Mouse (Mus musculus) G1E (cell line): ENCODE measurements around the gene Fgfr2. TPM values are rescaled to one million over a fixed set of nuclear protein-coding genes. Genes with fewer than 3 reads are reported as not detected.
"Not testable (repeated sequence)": the region's sequence is repeated elsewhere in the genome, so short reads cannot be mapped to it uniquely, and the experiment has no call there.

Experiments used
- ATAC-seq: 2 replicates; pipeline ENCODE4 v1.8.0; 2016; ENCODE audit warnings: mild to moderate bottlenecking; ENCODE audit not compliant: insufficient number of reproducible peaks, poor library complexity, low FRiP score, severe bottlenecking; ENCODE audit errors: extremely low read depth
- DNase-seq: peaks from one replicate; pipeline ENCODE4 v3.0.0; 2012; ENCODE audit warnings: low spot score
- H3K27me3 ChIP-seq: 2 replicates; pipeline ENCODE4 v1.6.1; 2012; ENCODE audit warnings: mild to moderate bottlenecking, low read length, inconsistent platforms; ENCODE audit not compliant: insufficient read depth
- H3K36me3 ChIP-seq: replicated peaks from 2 replicates; pipeline ENCODE3; 2012; ENCODE audit warnings: mild to moderate bottlenecking, inconsistent platforms
- H3K4me1 ChIP-seq: 2 replicates; pipeline ENCODE4 v1.6.1; 2012; ENCODE audit warnings: low read depth, low read length, inconsistent platforms, mixed read lengths; ENCODE audit not compliant: insufficient read depth
- H3K4me3 ChIP-seq: 2 replicates; pipeline ENCODE4 v1.5.1; 2012; ENCODE audit warnings: low read depth, mild to moderate bottlenecking, inconsistent platforms, low read length, moderate library complexity, mixed read lengths
- H3K9me3 ChIP-seq: replicated peaks from 2 replicates; pipeline ENCODE4 v1.6.1; 2012; ENCODE audit warnings: inconsistent platforms
- CTCF ChIP-seq: IDR thresholded peaks from 2 replicates; pipeline ENCODE4 v1.5.1; 2012; ENCODE audit warnings: low read depth, low read length, inconsistent platforms, mixed read lengths
- GATA1 ChIP-seq: IDR thresholded peaks from 2 replicates; pipeline ENCODE4 v1.6.1; 2012; ENCODE audit warnings: borderline replicate concordance, low read length, inconsistent platforms, mixed read lengths
- GATA2 ChIP-seq: IDR thresholded peaks from 2 replicates; pipeline ENCODE4 v1.6.1; 2012; ENCODE audit warnings: low read depth, low read length, inconsistent platforms, borderline replicate concordance
- POLR2AphosphoS5 ChIP-seq: IDR thresholded peaks from 2 replicates; pipeline ENCODE4 v1.6.1; 2012; ENCODE audit warnings: low read depth, low read length, inconsistent platforms; ENCODE audit not compliant: insufficient replicate concordance
- TAL1 ChIP-seq: conservative IDR thresholded peaks from 2 replicates; pipeline ENCODE4 v1.6.1; 2012; ENCODE audit warnings: low read depth, low read length, inconsistent platforms, mixed read lengths
- polyA plus RNA-seq: library from polyadenylated mRNA; stranded (reverse); fragments of >175 nt; gene quantifications from 2 replicates; pipeline ENCODE4 v1.2.3, GENCODE M21; 2012
- total RNA-seq, 2 experiments: library from RNA; stranded (forward) in 1 of 2; stranded (reverse) in 1 of 2; fragments of 200-1000 nt in 1 of 2; fragments of >200 nt in 1 of 2; fragmentation: Nextera tagmentation in 1 of 2; gene quantifications; 2 replicates each; pipeline ENCODE4 v1.2.3; 2014 to 2017

Gene Fgfr2
- total and polyA plus RNA-seq, 3 experiments, result 0.22 TPM; not detected in 2

DNA sequence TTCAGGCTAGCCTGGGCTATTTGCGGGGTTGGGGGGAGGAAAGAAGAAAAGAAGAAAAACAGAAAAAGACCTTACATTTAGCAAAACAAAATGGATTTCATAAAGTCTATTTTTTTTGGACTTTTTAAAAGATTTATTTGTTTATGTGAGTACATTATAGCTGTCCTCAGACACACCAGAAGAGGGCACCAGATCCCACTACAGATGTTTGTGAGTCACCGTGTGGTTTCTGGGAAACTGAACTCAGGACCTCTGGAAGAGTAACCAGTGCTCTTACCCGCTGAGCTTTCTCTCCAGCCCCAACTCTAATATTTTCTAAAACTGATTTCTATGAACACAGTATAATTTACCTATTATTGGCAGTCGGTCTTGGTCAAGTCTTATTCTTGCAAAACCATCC, 2588.0 kb downstream of the Fgfr2 start:
- Histone ChIP-seq H3K9me3 (no peaks in the 10 kb centered on the region), H3K36me3 (peaks cover 91% of the 10 kb centered on the region), H3K27me3 (no peaks in the 10 kb centered on the region), H3K4me1 (peaks cover 9% of the 10 kb centered on the region; the same call in 1 of the 2 replicates), H3K4me3 (no peak overlapping the region)
- no peak for ATAC-seq
- DNase-seq, result no peak
- TF ChIP-seq GATA1, result no peak
- TF ChIP-seq CTCF, result no peak
- no peak for TF ChIP-seq POLR2AphosphoS5
- no peak for TF ChIP-seq GATA2
- no peak for TF ChIP-seq TAL1

DNA sequence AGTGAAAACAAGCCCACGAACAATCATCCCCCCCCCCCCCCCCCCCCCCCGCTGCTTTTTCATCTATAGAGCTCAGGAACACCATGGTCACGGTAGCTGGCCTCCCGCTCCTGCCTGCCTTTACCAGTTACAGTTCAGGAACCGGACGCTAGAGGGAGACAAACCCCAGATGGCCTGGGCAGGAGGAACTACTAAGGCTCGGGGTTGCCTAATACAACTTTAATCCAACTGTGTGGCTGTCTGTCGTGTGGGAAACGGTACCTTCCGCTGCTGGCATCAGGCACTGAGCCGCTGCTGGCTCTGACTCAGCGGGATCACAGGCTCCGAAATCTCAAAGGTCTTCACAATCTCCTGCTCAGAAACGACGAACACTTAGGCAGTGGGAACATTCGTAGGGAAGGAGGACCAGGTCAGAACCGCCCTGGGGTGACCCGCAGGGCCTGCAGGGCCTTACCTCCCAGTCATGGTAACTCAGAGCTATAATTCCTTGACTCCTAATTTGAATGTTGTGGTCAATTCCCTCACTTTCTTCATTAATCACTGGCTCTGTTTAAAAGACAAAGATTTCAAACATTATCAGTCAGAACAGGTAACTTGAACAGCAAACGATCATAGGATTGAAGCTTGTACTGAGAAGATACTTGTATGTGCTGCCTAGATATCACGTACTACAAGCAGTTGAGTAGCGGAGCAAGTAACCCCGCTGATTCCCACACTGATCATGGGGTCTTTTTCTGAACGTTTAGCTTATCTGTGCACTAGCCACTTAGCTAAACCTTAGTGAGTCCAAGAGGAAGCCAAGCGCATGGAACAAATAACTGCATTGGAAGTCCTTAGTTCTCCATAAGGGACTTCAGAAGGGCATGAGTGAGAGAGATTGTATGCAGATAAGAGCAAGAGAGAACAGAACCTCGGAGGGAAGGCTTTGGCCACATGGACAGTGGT, 2589.6 kb downstream of the Fgfr2 start:
- H3K27me3 ChIP-seq, result no peaks in the 10 kb centered on the region
- no peaks in the 10 kb centered on the region for H3K9me3 ChIP-seq
- peaks cover 9% of the 10 kb centered on the region; the same call in 1 of the 2 replicates for H3K4me1 ChIP-seq
- DNase-seq (peak; percentile 71), ATAC-seq (peak; percentile 94)
- TF ChIP-seq GATA1, result no peak
- peak; percentile 76 for TF ChIP-seq CTCF
- TF ChIP-seq GATA2, result no peak
- TF ChIP-seq POLR2AphosphoS5, result no peak
- TF ChIP-seq TAL1, result no peak
- H3K36me3 ChIP-seq, result peaks cover 86% of the 10 kb centered on the region
- H3K4me3 ChIP-seq, result no peak overlapping the region

DNA sequence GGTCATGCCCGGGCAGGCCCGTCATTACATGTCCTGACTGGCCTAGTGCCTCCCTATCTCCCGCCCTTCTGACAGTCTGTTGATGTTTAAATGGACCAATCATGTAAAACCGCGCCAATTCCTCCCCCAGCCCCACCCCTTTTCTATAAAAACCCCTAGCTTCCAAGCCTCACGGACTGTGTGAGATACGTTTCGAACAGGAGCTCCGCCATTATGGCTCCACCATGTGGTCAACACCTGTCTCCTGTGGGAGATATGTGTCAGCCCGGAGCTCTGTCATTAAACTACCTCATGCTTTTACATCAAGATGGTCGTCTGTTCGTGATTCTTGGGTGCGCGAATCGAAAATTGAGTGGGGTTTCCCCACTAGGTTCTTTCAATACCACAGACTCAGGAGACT, 2592.0 kb downstream of the Fgfr2 start:
- ATAC-seq, H3K27me3 ChIP-seq, H3K4me1 ChIP-seq, H3K4me3 ChIP-seq, H3K9me3 ChIP-seq, DNase-seq: not testable (repeated sequence)
- H3K36me3 ChIP-seq, result peaks cover 68% of the 10 kb centered on the region

DNA sequence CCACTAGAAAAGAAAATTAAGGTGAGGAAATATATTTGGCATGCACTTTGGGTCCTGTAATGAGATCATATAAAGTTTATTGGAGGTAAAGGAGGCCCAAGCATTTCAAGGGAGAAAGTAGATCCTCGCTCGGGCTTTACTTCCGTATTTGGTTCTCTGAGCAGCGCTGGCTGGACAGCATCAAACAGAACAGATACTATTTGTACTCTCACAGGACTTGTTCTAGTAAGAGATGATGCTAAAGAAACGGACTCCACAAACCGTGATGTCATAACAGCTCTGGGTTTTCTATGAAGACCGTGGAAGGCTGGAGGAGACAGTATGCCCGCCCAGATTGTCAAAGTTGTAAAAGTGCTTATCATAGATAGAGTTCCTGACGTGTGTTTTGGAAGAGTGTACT, 2595.8 kb downstream of the Fgfr2 start:
- H3K36me3 ChIP-seq, result peaks cover 33% of the 10 kb centered on the region
- TF ChIP-seq POLR2AphosphoS5 (no peak), GATA1 (no peak), TAL1 (no peak), GATA2 (no peak), CTCF (no peak)
- no peak for ATAC-seq
- H3K9me3 ChIP-seq, result no peaks in the 10 kb centered on the region
- no peak overlapping the region for H3K4me3 ChIP-seq
- H3K4me1 ChIP-seq, result no peaks in the 10 kb centered on the region
- DNase-seq, result no peak
- H3K27me3 ChIP-seq, result no peaks in the 10 kb centered on the region

DNA sequence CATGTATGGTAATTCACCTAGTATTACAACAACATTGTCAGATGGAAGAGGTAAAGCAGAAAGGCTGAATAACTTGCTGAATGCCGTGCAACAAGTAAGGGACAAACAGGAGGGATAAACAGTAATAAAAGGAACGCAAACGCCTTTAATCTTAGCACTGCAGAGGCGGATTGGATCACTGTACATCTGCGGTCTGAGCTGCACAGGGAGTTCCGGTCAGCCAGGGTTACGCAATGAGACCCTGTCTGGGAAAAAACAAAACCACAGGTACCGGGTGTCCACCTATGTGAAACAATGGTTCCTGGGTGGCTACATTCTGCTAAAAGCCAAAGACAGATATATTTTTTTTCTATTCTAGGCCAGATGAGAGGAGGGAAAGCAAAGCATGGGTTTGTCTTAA, 2599.7 kb downstream of the Fgfr2 start:
- H3K27me3 ChIP-seq, result no peaks in the 10 kb centered on the region
- H3K9me3 ChIP-seq, result peaks cover 8% of the 10 kb centered on the region
- peaks cover 7% of the 10 kb centered on the region for H3K4me1 ChIP-seq
- H3K36me3 ChIP-seq, result peaks cover 9% of the 10 kb centered on the region
- ATAC-seq (no peak), DNase-seq (no peak)
- no peak for TF ChIP-seq GATA1
- no peak for TF ChIP-seq TAL1
- TF ChIP-seq POLR2AphosphoS5, result no peak
- no peak for TF ChIP-seq CTCF
- no peak for TF ChIP-seq GATA2
- H3K4me3 ChIP-seq, result no peak overlapping the region

DNA sequence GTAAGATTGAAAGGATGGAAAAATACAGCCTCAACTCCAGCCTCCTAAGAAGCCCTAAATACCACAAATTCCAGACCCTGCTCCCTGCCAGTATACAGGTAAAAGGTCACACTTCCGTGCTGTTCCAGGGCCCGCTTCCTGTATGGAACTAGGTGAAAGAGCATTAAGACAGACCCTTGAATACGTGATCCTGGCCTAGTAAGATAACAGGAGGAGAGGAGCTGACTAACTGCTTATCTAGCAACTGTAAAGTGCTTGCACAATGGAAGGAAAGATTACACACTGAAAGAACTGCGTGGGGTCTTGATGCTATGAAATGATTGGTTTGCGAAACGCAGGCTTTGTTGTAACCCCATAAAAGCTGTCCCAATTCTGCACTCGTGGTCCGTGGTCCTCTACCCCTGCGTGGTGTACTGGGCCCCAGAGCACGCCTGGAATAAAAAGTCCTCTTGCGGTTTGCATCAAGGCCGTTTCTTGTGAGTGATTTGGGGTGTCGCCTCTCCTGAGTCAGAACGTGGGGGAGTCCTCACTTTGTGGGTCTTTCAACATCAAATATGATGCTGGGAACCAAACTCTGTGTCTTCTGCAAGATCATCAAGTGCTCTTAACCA, 2602.2 kb downstream of the Fgfr2 start:
- no peak for TF ChIP-seq CTCF
- no peak for TF ChIP-seq GATA1
- no peak for TF ChIP-seq GATA2
- no peak for TF ChIP-seq POLR2AphosphoS5
- no peak for TF ChIP-seq TAL1
- Histone ChIP-seq H3K9me3 (peaks cover 8% of the 10 kb centered on the region), H3K36me3 (peaks cover 9% of the 10 kb centered on the region), H3K4me1 (peaks cover 18% of the 10 kb centered on the region), H3K4me3 (no peak overlapping the region), H3K27me3 (no peaks in the 10 kb centered on the region)
- no peak for DNase-seq
- no peak for ATAC-seq
